Mouse (Mus musculus) liver, adult 2 months (tissue): Measurements from ENCODE around the gene Vps39. TPM values are rescaled to one million over a fixed set of nuclear protein-coding genes. Genes with fewer than 3 reads are reported as not detected.

Source experiments
- DNase-seq: peaks from one replicate; pipeline ENCODE4 v3.0.0-alpha.2; 2011; ENCODE audit warnings: low read depth, low spot score; ENCODE audit errors: extremely low read depth
- H3K27ac ChIP-seq: fragments of 200-500 bp; replicated peaks from 2 replicates; pipeline ENCODE4 v1.5.1; 2012; ENCODE audit warnings: low read depth, mild to moderate bottlenecking, control low read depth, inconsistent platforms, low read length; ENCODE audit not compliant: insufficient read depth
- H3K27me3 ChIP-seq: fragments of 200-500 bp; 2 replicates; pipeline ENCODE4 v1.6.1; 2012; ENCODE audit warnings: mild to moderate bottlenecking, moderate library complexity, low read length, inconsistent platforms; ENCODE audit not compliant: control insufficient read depth, insufficient read depth
- H3K36me3 ChIP-seq: fragments of 200-500 bp; 2 replicates; pipeline ENCODE4 v1.6.1; 2012; ENCODE audit warnings: low read length, inconsistent platforms; ENCODE audit not compliant: control insufficient read depth, insufficient read depth
- H3K4me1 ChIP-seq: fragments of 200-500 bp; 2 replicates; pipeline ENCODE4 v1.6.1; 2011; ENCODE audit warnings: low read length; ENCODE audit not compliant: control insufficient read depth, insufficient read depth
- H3K4me3 ChIP-seq: fragments of 200-500 bp; 2 replicates; pipeline ENCODE4 v1.5.1; 2011; ENCODE audit warnings: low read depth, mild to moderate bottlenecking, control low read depth, low read length, moderate library complexity; ENCODE audit not compliant: insufficient read depth
- H3K79me2 ChIP-seq: fragments of 200-500 bp; 2 replicates; pipeline ENCODE4 v1.6.1; 2012; ENCODE audit warnings: inconsistent platforms, mild to moderate bottlenecking, low read length, moderate library complexity; ENCODE audit not compliant: control insufficient read depth, insufficient read depth
- H3K9ac ChIP-seq: fragments of 200-500 bp; 2 replicates; pipeline ENCODE4 v1.6.1; 2012; ENCODE audit warnings: low read depth, mild to moderate bottlenecking, control low read depth, inconsistent platforms, low read length
- CTCF ChIP-seq: fragments of 200-500 bp; IDR thresholded peaks from 2 replicates; pipeline ENCODE4 v1.5.1; 2011; ENCODE audit warnings: low read depth, low read length, control low read depth
- POLR2A ChIP-seq: fragments of 200-500 bp; IDR thresholded peaks from 2 replicates; pipeline ENCODE4 v1.6.1; 2011; ENCODE audit warnings: low read length, control low read depth; ENCODE audit not compliant: insufficient read depth; ENCODE audit errors: extremely low read depth
- WGBS: fragments of 180-500 bp; shearing (Covaris S2); methylation state at CpG from one replicate; pipeline ENCODE4 v1.1.7; 2018; 5-methylcytosine and 5-hydroxymethylcytosine counted together
- polyA plus RNA-seq: library from polyadenylated mRNA; depleted of rRNA; stranded (reverse); fragments of >200 nt; gene quantifications from 2 replicates; pipeline ENCODE4 v1.2.3, GENCODE M21; 2012; rRNA removed
- total RNA-seq: library from RNA; depleted of rRNA; stranded (reverse); fragments of >200 nt; gene quantifications from 2 replicates; pipeline ENCODE4 v1.2.3, GENCODE M21; 2014; rRNA removed

Vps39 gene
- total and polyA plus RNA-seq, 2 experiments = 10.5 to 18.0 TPM

GRCm38 (mm10) chr2:120281221-120281620 is 71.7 kb downstream of the Vps39 start:
- DNase-seq = no peak

GRCm38 (mm10) chr2:120279961-120280360 is 73.0 kb downstream of the Vps39 start:
- Histone ChIP-seq H3K4me1 (peaks cover 4% of the 10 kb centered on the region), H3K79me2 (no peaks in the 10 kb centered on the region), H3K27ac (no peak overlapping the region), H3K27me3 (no peaks in the 10 kb centered on the region), H3K4me3 (no peak overlapping the region), H3K36me3 (no peaks in the 10 kb centered on the region), H3K9ac (no peak overlapping the region)
- WGBS = 5% methylated on average over 8 of the region's 8 CpGs
- DNase-seq = peak; percentile 48
- no peak for TF ChIP-seq POLR2A
- peak; percentile 82 for TF ChIP-seq CTCF

More at GRCm38 (mm10) chr2:120281221-120281620, 71.7 kb downstream of the Vps39 start:
- Histone ChIP-seq H3K27me3 (no peaks in the 10 kb centered on the region), H3K79me2 (no peaks in the 10 kb centered on the region), H3K9ac (no peak overlapping the region), H3K27ac (no peak overlapping the region), H3K4me1 (peaks cover 7% of the 10 kb centered on the region), H3K4me3 (no peak overlapping the region), H3K36me3 (no peaks in the 10 kb centered on the region)
- WGBS = 67% methylated on average over 3 of the region's 3 CpGs
- TF ChIP-seq POLR2A (no peak), CTCF (0 out of 2 replicates have a peak, but pooled peaks have one; percentile 2)

- 79% methylated on average over 4 of the region's 4 CpGs for WGBS
- H3K27me3 ChIP-seq = no peaks in the 10 kb centered on the region
- no peak for DNase-seq
- no peak overlapping the region for H3K9ac ChIP-seq
- H3K79me2 ChIP-seq = no peaks in the 10 kb centered on the region
- no peak overlapping the region for H3K4me3 ChIP-seq
- TF ChIP-seq CTCF (no peak), POLR2A (no peak)
- no peaks in the 10 kb centered on the region for H3K36me3 ChIP-seq
- no peaks in the 10 kb centered on the region for H3K4me1 ChIP-seq
- no peak overlapping the region for H3K27ac ChIP-seq
Observed at GRCm38 (mm10) chr2:120276951-120277350, 76.0 kb downstream of the Vps39 start.

- Histone ChIP-seq H3K79me2 (no peaks in the 10 kb centered on the region), H3K4me1 (no peaks in the 10 kb centered on the region), H3K9ac (no peak overlapping the region), H3K36me3 (no peaks in the 10 kb centered on the region), H3K4me3 (no peak overlapping the region), H3K27ac (no peak overlapping the region), H3K27me3 (no peaks in the 10 kb centered on the region; the same call in 1 of the 2 replicates)
- DNase-seq = no peak
- WGBS = 6% methylated on average over 9 of the region's 9 CpGs
- TF ChIP-seq POLR2A (no peak), CTCF (no peak)
Observed at GRCm38 (mm10) chr2:120268635-120269034, 84.3 kb downstream of the Vps39 start.

Other genes with a start within 250 kb of the Vps39 start
- 5.4 and 7.4 TPM in 2 replicates for gene Ehd4, start 198.5 kb downstream of the Vps39 start, total RNA-seq
- gene Ehd4, start 198.5 kb downstream of the Vps39 start, polyA plus RNA-seq = 2.7 and 2.9 TPM in 2 replicates
- gene Pla2g4e, start 107.8 kb downstream of the Vps39 start, total RNA-seq = not detected in 2 replicates
- gene Pla2g4e, start 107.8 kb downstream of the Vps39 start, polyA plus RNA-seq = not detected in 2 replicates
- gene Pla2g4d, start 63.9 kb downstream of the Vps39 start, total RNA-seq = not detected in 2 replicates
- gene Pla2g4d, start 63.9 kb downstream of the Vps39 start, polyA plus RNA-seq = not detected in 2 replicates
- gene Pla2g4f, start 39.0 kb downstream of the Vps39 start, total RNA-seq = 0.09 TPM in 1 of 2 replicates, not detected in the other
- gene Pla2g4f, start 39.0 kb downstream of the Vps39 start, polyA plus RNA-seq = 0.05 and 0.15 TPM in 2 replicates
- gene Ganc, start 50.8 kb upstream of the Vps39 start, total RNA-seq = 20.0 and 26.5 TPM in 2 replicates
- gene Ganc, start 50.8 kb upstream of the Vps39 start, polyA plus RNA-seq = 10.7 and 13.9 TPM in 2 replicates
- 14.0 and 15.7 TPM in 2 replicates for gene Tmem87a, start 51.0 kb upstream of the Vps39 start, total RNA-seq
- gene Tmem87a, start 51.0 kb upstream of the Vps39 start, polyA plus RNA-seq = 2.1 and 4.3 TPM in 2 replicates
- 2.2 and 2.5 TPM in 2 replicates for gene Capn3, start 102.9 kb upstream of the Vps39 start, total RNA-seq
- gene Capn3, start 102.9 kb upstream of the Vps39 start, polyA plus RNA-seq = 0.87 and 1.0 TPM in 2 replicates
- 34.6 and 35.6 TPM in 2 replicates for gene Zfp106, start 210.7 kb upstream of the Vps39 start, total RNA-seq
- 29.6 and 30.1 TPM in 2 replicates for gene Zfp106, start 210.7 kb upstream of the Vps39 start, polyA plus RNA-seq
- gene Snap23, start 214.5 kb upstream of the Vps39 start, total RNA-seq = 26.2 and 31.3 TPM in 2 replicates
- gene Snap23, start 214.5 kb upstream of the Vps39 start, polyA plus RNA-seq = 5.1 and 5.3 TPM in 2 replicates